Mouse (Mus musculus) heart, postnatal 10 days (tissue): Measurements from ENCODE around the gene Arhgap42. TPM values are rescaled to one million over a fixed set of nuclear protein-coding genes. Genes with fewer than 3 reads are reported as not detected.
A peak's percentile ranks its signal among the peaks of the same experiment; 100 is the strongest.

Experiments
- DNase-seq, 2 experiments: peaks; one replicate each; pipeline ENCODE4 v3.0.0; 2021
- intact Hi-C: fragments of 180-260 bp; cut with DNase I; formaldehyde crosslinking; loops from one replicate; pipeline ENCODE4 v1.15.1; 2025
- total RNA-seq, 2 experiments: library from RNA; stranded (reverse); gene quantifications; 2 replicates each; pipeline ENCODE4 v1.2.3; 2021

The Arhgap42 gene
- total RNA-seq, 2 experiments from 2014 or later, result 11.2 to 12.7 TPM

GRCm38 (mm10) chr9:9049202-9049601 is 189.7 kb downstream of the Arhgap42 start:
- peak; percentile 20 to 44 for DNase-seq
- intact Hi-C loops, result loop anchor here (1.0 kb wide), 1 partner anchor 326 kb away; no protein-coding TSS in a partner anchor

- intact Hi-C loops, result no loop called here
- DNase-seq, result no peak
Measured at GRCm38 (mm10) chr9:9041009-9041408, 197.9 kb downstream of the Arhgap42 start.

GRCm38 (mm10) chr9:9037017-9037671 is 201.8 kb downstream of the Arhgap42 start:
- intact Hi-C loops, result no loop called here
- no peak for DNase-seq

- intact Hi-C loops, result no loop called here
- no peak for DNase-seq
Measured at GRCm38 (mm10) chr9:9027904-9028303, 211.0 kb downstream of the Arhgap42 start.

- intact Hi-C loops, result no loop called here
- DNase-seq, result no peak
Measured at GRCm38 (mm10) chr9:9027445-9027844, 211.5 kb downstream of the Arhgap42 start.

- no peak for DNase-seq
- intact Hi-C loops, result no loop called here
Measured at GRCm38 (mm10) chr9:9015108-9015507, 223.8 kb downstream of the Arhgap42 start.

- peak in 1 of 2 experiments; percentile 4 for DNase-seq
- intact Hi-C loops, result no loop called here
Measured at GRCm38 (mm10) chr9:9001170-9001569, 237.7 kb downstream of the Arhgap42 start.

GRCm38 (mm10) chr9:8996494-8996893 is 242.4 kb downstream of the Arhgap42 start:
- intact Hi-C loops, result no loop called here
- DNase-seq, result no peak

- intact Hi-C loops, result no loop called here
- DNase-seq, result no peak
Measured at GRCm38 (mm10) chr9:8982315-8982714, 256.6 kb downstream of the Arhgap42 start.

- intact Hi-C loops, result no loop called here
Measured at GRCm38 (mm10) chr9:8977775-8978174, 261.1 kb downstream of the Arhgap42 start.

GRCm38 (mm10) chr9:8971491-8971890 is 267.4 kb downstream of the Arhgap42 start, which contains the start of gene Gm16485:
TSS of gene Gm16485 (plus strand) at chr9:8971791.
- DNase-seq, result no peak
- intact Hi-C loops, result no loop called here

More at GRCm38 (mm10) chr9:8977775-8978174, 261.1 kb downstream of the Arhgap42 start:
- no peak for DNase-seq

GRCm38 (mm10) chr9:8970240-8970639 is 268.7 kb downstream of the Arhgap42 start:
- intact Hi-C loops, result no loop called here
- peak; percentile 51 to 63 for DNase-seq

- intact Hi-C loops, result loop anchor here (1.0 to 10.0 kb wide), 3 partner anchors 263 to 1360 kb away; no protein-coding TSS in a partner anchor
- DNase-seq, result peak; percentile 14 to 26
Measured at GRCm38 (mm10) chr9:8964512-8965133, 274.3 kb downstream of the Arhgap42 start.

GRCm38 (mm10) chr9:8953306-8953705 is 285.6 kb downstream of the Arhgap42 start:
- intact Hi-C loops, result no loop called here

More at GRCm38 (mm10) chr9:8953306-8953705, 285.6 kb downstream of the Arhgap42 start:
- no peak for DNase-seq
